Mouse (Mus musculus) C2C12 (cell line): ENCODE data around the gene Prkcsh. TPM values are rescaled to one million over a fixed set of nuclear protein-coding genes. Genes with fewer than 3 reads are reported as not detected.

Experiments used
- H3K27me3 ChIP-seq: one replicate; pipeline ENCODE4 v1.6.1; 2011; ENCODE audit not compliant: control insufficient read depth, insufficient read depth, insufficient read length
- H3K36me3 ChIP-seq: one replicate; pipeline ENCODE4 v1.6.1; 2011; ENCODE audit not compliant: control insufficient read depth, insufficient read depth
- H3K4me3 ChIP-seq: one replicate; pipeline ENCODE4 v1.5.1; 2011; ENCODE audit warnings: mild to moderate bottlenecking, control low read depth; ENCODE audit not compliant: poor library complexity, insufficient read depth, severe bottlenecking
- H3K79me2 ChIP-seq: one replicate; pipeline ENCODE4 v1.6.1; 2011; ENCODE audit not compliant: control insufficient read depth, insufficient read depth
- H3K79me3 ChIP-seq: one replicate; pipeline ENCODE4 v1.6.1; 2011; ENCODE audit warnings: low read depth, control low read depth
- H3ac ChIP-seq: one replicate; pipeline ENCODE3; 2011; ENCODE audit warnings: low read depth; ENCODE audit not compliant: control insufficient read depth, insufficient read length
- CEBPB ChIP-seq: IDR thresholded peaks from one replicate; pipeline ENCODE4 v1.6.1; 2011; ENCODE audit warnings: low read depth, mild to moderate bottlenecking, control low read depth, moderate library complexity
- CTCF ChIP-seq: IDR thresholded peaks from one replicate; pipeline ENCODE4 v1.5.1; 2011; ENCODE audit not compliant: control insufficient read depth, insufficient read depth, insufficient read length
- FOSL1 ChIP-seq: IDR thresholded peaks from one replicate; pipeline ENCODE4 v1.8.0; 2011; ENCODE audit warnings: mild to moderate bottlenecking, low read length; ENCODE audit not compliant: poor library complexity, insufficient read depth, severe bottlenecking
- MAX ChIP-seq: IDR thresholded peaks from one replicate; pipeline ENCODE4 v1.6.1; 2011; ENCODE audit warnings: mild to moderate bottlenecking, control low read depth
- MYOD1 ChIP-seq: IDR thresholded peaks from one replicate; pipeline ENCODE4 v1.6.1; 2011; ENCODE audit warnings: low read depth; ENCODE audit not compliant: control insufficient read depth, insufficient read length
- MYOG ChIP-seq: IDR thresholded peaks from one replicate; pipeline ENCODE4 v1.6.1; 2011; ENCODE audit not compliant: control insufficient read depth, insufficient read length; ENCODE audit errors: extremely low read depth
- USF1 ChIP-seq: IDR thresholded peaks from one replicate; pipeline ENCODE4 v1.6.1; 2011; ENCODE audit warnings: low read depth, mild to moderate bottlenecking, control low read depth, moderate library complexity
- long read RNA-seq, 2 experiments: library from polyadenylated mRNA; unstranded; transcript quantifications; one replicate each; pipeline ENCODE4 v2.0.0; 2019 to 2020
- polyA plus RNA-seq: library from polyadenylated mRNA; unstranded; fragments of >200 nt; fragmentation: generic; extraction: Trizol; gene quantifications from one replicate; pipeline ENCODE4 v1.2.1, GENCODE M21; 2012; ENCODE audit warnings: missing spikeins

Prkcsh gene
- polyA plus RNA-seq: 134 TPM
- long read RNA-seq, experiment 1, transcript Prkcsh-202 (18 exons, 1,983 nt): major isoform, 13 of 45 reads
- long read RNA-seq, experiment 1, transcript Prkcsh-201 (18 exons, 2,012 nt): minor isoform, 7 of 45 reads
- long read RNA-seq, experiment 1, partial matches to known transcripts: 18 of 45 reads
- long read RNA-seq, experiment 1, other reads (novel, unspliced or antisense): 6 of 45 reads
- long read RNA-seq, experiment 2, transcript Prkcsh-202 (18 exons, 1,983 nt): minor isoform, 82 of 364 reads
- long read RNA-seq, experiment 2, transcript Prkcsh-201 (18 exons, 2,012 nt): major isoform, 135 of 364 reads
- long read RNA-seq, experiment 2, transcript Prkcsh-205 (18 exons, 2,228 nt): minor isoform, 48 of 364 reads
- long read RNA-seq, experiment 2, partial matches to known transcripts: 36 of 364 reads
- long read RNA-seq, experiment 2, other reads (novel, unspliced or antisense): 63 of 364 reads

GRCm38 (mm10) chr9:22002194-22003162, at the start of gene Prkcsh, which contains the start of gene Ccdc151:
Gene Prkcsh (plus strand): TSS chr9:22002806.
Gene Ccdc151 (minus strand): TSS chr9:22002634.
- Histone ChIP-seq H3K36me3 (peaks cover 29% of the 10 kb centered on the region), H3K27me3 (peaks cover 8% of the 10 kb centered on the region), H3K79me2 (peaks cover 22% of the 10 kb centered on the region), H3ac (peak within 1 kb of the TSS; percentile 78), H3K4me3 (peak within 1 kb of the TSS; percentile 59), H3K79me3 (peaks cover 10% of the 10 kb centered on the region)
- TF ChIP-seq CEBPB (no peak), USF1 (peak; percentile 93), MAX (peak; percentile 61), MYOG (no peak), MYOD1 (no peak), FOSL1 (no peak), CTCF (no peak)

- no peaks in the 10 kb centered on the region for H3K79me2 ChIP-seq
- no peaks in the 10 kb centered on the region for H3K27me3 ChIP-seq
- no peaks in the 10 kb centered on the region for H3K79me3 ChIP-seq
- H3ac ChIP-seq: no peak overlapping the region
- H3K36me3 ChIP-seq: no peaks in the 10 kb centered on the region
- no peak overlapping the region for H3K4me3 ChIP-seq
- TF ChIP-seq MAX: no peak
- TF ChIP-seq USF1: no peak
- no peak for TF ChIP-seq CEBPB
- TF ChIP-seq FOSL1: no peak
- no peak for TF ChIP-seq MYOD1
- TF ChIP-seq MYOG: no peak
- TF ChIP-seq CTCF: no peak
These were observed 49.0 kb upstream of the Prkcsh start for GRCm38 (mm10) chr9:21953600-21953999.

GRCm38 (mm10) chr9:21954635-21955034, 48.0 kb upstream of the Prkcsh start:
- Histone ChIP-seq H3ac (no peak overlapping the region), H3K27me3 (no peaks in the 10 kb centered on the region), H3K4me3 (no peak overlapping the region), H3K36me3 (no peaks in the 10 kb centered on the region), H3K79me3 (no peaks in the 10 kb centered on the region), H3K79me2 (no peaks in the 10 kb centered on the region)
- TF ChIP-seq MYOD1 (no peak), CTCF (no peak), FOSL1 (no peak), USF1 (no peak), MAX (no peak), CEBPB (no peak), MYOG (no peak)

- no peaks in the 10 kb centered on the region for H3K36me3 ChIP-seq
- no peaks in the 10 kb centered on the region for H3K27me3 ChIP-seq
- TF ChIP-seq CTCF: peak; percentile 61
- TF ChIP-seq MAX: peak; percentile 89
- no peak for TF ChIP-seq CEBPB
- TF ChIP-seq USF1: peak; percentile 57
- no peak for TF ChIP-seq MYOG
- no peak for TF ChIP-seq FOSL1
- TF ChIP-seq MYOD1: no peak
- peak overlapping the region; percentile 77 for H3ac ChIP-seq
- peak overlapping the region; percentile 44 for H3K4me3 ChIP-seq
- no peaks in the 10 kb centered on the region for H3K79me3 ChIP-seq
- no peaks in the 10 kb centered on the region for H3K79me2 ChIP-seq
These were observed 47.4 kb upstream of the Prkcsh start for GRCm38 (mm10) chr9:21955225-21955569.

GRCm38 (mm10) chr9:21955570-21956281, 46.9 kb upstream of the Prkcsh start, which contains the start of gene Swsap1:
Gene Swsap1 (plus strand): TSS chr9:21955755.
- no peaks in the 10 kb centered on the region for H3K27me3 ChIP-seq
- no peaks in the 10 kb centered on the region for H3K79me2 ChIP-seq
- no peaks in the 10 kb centered on the region for H3K79me3 ChIP-seq
- no peaks in the 10 kb centered on the region for H3K36me3 ChIP-seq
- peak; percentile 24 for TF ChIP-seq MAX
- no peak for TF ChIP-seq USF1
- H3K4me3 ChIP-seq: peak within 1 kb of the TSS; percentile 44
- H3ac ChIP-seq: peak within 1 kb of the TSS; percentile 77
